Mouse (Mus musculus) layer of hippocampus, postnatal 14 days (tissue): ENCODE results near the gene Fam110c. TPM values are rescaled to one million over a fixed set of nuclear protein-coding genes. Genes with fewer than 3 reads are reported as not detected.

Experiments used
- DNase-seq, 2 experiments: peaks; one replicate each; pipeline ENCODE4 v3.0.0; 2021 to 2022; ENCODE audit warnings: low spot score in 2 of 2, mixed read lengths in 1 of 2
- total RNA-seq, 2 experiments: library from RNA; stranded (reverse); gene quantifications; 2 replicates each; pipeline ENCODE4 v1.2.3; 2021

The Fam110c gene
- total RNA-seq, 2 experiments from 2014 or later, result 0.09 to 0.12 TPM

DNA sequence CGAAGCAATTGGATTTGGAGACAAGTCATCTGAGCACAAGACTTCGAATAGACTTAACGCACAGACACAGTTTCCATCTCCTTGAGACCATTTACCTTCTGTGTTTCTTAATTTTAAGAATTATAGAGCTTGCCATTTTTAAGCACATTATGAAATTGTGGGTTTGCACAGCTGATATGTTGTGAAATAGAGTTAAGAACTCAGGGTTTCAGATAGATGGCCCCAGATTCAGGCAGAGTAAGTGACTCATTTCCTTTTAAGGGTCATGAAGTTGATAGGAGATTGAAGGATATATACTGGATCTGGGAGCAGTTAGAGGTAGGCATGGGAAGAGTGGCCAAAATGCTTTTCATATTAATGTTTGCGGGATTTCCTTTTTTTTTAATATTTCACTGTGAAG lies 27.5 kb downstream of the Fam110c start:
- DNase-seq, result no peak

DNA sequence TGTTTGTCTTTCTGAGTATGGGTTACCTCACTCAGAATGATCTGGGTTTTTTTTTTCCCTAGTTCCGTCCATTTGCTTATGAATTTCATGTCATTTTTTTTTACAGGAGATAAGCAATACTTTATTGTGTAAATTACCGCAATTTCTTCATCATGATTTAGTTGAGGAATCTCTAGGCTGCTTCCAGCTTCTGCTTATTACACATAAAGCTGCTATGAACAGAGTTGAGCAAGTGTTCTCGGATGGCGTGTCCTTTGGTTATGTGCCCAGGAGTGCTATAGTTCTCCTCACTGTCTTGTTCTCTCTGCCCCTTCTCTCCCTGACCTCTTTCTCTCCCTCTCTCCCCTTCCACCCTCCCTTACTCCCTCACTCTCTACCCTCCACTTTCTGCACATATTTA lies 28.2 kb downstream of the Fam110c start:
- DNase-seq, result no peak

DNA sequence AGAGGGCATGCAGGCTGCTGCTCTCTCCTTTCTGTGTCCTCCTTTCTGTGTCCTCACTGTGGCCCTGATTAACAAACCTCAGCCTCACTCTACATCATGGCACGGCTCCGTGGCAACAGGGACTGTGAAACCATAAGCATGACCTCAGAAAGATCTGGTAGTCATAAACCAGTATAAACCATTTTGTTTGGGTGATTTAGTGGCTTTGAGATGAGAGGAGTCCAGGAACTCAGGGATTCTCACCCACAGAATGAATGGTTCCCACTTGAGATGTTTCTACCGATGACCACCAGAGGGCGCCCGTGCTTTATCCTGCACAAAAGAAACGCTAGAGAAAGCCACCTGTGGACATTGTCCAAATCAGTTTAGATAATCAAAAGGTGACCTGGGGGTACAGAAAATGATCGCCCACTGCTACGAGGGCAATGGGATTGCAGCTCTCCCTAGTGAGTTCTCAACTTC lies 42.4 kb downstream of the Fam110c start:
- DNase-seq, result peak; percentile 43 to 54

DNA sequence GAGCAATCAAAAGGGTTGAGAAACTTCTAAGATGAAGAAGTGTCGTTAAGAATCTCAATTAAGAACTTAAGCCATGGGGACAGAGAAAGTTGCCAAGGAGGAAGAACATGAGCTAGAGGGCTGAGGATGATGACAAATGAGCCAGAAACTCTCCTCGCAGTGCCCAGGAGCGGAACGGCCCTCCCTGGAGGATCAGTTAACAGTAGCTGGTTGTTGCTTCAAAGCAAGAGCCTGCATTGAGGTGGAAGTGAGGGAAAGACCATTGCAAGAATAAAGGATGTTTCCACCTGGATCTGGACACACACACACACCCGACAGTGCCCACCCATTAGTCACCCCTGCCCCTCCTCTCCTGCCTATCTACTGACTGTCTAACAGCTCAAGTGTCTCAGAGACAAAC lies 46.9 kb downstream of the Fam110c start:
- no peak for DNase-seq

DNA sequence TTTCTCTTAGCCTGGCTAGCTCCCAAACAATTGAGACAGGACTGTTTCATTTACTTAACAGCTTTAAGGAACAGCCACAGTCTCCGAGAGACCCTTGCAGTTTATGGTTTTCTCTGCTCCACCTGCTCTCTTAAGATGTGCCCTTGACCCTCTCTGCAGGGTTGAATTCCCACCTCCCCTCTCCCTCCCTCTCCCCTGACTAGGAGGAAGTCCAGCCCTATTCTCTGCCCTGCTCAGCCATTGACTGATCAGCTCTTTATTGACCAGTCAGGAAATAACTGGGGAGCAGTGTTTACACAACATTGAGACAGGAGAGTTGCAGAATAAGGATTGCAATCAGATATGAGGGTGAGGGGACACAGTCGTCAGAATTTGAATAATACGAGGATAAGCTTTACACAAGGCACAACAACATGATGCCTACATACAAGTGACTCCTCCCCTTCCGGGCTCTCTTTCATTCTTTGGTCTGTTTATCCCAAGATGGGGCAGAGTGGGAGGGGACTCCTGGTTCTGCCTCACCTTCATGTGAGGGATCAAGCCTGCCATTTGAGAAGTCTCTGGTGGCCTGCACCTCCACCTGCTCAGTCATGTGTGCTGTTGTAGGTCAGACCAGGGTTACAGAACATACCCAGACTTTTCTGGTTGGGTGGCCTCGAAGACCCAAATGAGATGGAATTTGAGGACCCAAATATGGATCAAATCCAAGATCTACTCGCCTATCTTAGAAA lies 49.4 kb downstream of the Fam110c start:
- no peak for DNase-seq

DNA sequence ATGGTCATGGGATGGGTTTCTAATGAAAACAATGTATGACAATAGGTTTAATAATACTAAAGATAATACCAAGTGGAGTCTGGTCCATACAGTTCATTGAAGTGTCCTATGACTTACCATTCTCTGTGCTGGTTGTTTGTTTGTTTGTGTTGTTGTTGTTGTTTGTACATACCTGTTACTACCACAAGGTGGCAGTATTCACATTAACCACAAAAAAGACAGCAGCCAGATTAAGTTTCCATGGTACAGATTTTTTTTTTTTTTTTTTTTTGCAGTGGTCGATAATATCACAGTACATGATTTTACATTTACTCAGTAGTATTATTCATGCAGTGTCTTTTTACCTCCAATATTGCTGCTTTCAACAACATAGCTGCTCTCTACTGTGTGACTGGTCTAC lies 52.4 kb downstream of the Fam110c start:
- DNase-seq, result no peak

DNA sequence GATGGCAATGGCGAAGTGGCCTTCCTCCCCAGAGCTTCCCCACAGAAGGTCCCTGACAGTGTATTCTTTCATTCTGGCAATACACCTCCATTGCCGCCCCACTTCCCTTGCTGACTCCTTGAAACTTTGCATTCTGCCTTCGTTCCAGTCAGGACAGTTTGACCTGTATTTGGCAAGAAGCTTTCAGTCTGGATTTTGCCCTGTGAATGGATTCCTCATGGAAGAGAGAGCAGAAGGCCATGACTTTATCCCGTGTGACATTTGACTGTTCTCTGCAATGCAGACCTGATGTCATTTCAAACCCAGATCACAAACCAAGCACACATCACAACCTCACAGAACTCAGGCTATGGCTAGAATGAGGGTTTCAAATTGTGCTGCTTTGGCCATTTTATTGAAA lies 55.9 kb downstream of the Fam110c start:
- DNase-seq, result no peak

Other genes starting within 250 kb of the Fam110c start
- 1 to 10 TPM; 2.8 to 6.3 TPM for gene Alkal2, start 189.5 kb upstream of the Fam110c start, total RNA-seq
- gene Acp1, start 162.3 kb upstream of the Fam110c start, total RNA-seq, result 10 to 100 TPM; 55.8 to 64.1 TPM
- gene Sh3yl1, start 162.2 kb upstream of the Fam110c start, total RNA-seq, result 10 to 100 TPM; 15.1 to 17.0 TPM
- gene Gm6993, start 166.9 kb downstream of the Fam110c start, total RNA-seq, result not detected
- 10 to 100 TPM; 47.5 to 54.9 TPM for gene Lamb1, start 191.4 kb downstream of the Fam110c start, total RNA-seq